Mouse (Mus musculus): Measurements from ENCODE around the gene Dab2.

Gene Dab2

GRCm38 (mm10) chr15:6299554-6299953 lies at the start of gene Dab2:
TSS of gene Dab2 (plus strand) at chr15:6299788.
- DNase-seq (ENCODE audit: low spot score in 2 of 2), result no peak

DNA sequence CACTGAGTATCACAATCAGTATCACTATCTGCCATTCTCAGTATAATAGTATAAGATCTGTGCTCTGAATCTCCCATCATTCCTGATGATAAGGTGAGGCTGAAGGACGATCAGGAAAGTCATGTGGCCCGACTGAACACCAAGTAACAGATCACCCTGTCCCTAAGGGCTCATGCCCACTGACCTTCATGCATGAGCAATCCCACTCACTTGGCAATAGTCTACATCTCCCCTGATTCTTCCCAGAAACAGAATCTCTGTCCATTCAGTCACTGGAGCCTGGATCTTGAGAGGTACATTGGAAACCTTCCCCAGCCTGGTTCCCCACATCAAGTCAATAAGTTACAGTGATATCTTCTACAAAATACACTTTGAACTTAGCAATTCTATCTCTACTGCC lies 46.1 kb upstream of the Dab2 start:
- DNase-seq (ENCODE audit: low spot score in 2 of 2), result no peak

GRCm38 (mm10) chr15:6254383-6254782 lies 45.2 kb upstream of the Dab2 start:
- DNase-seq (ENCODE audit: low spot score in 2 of 2), result no peak

- no peak for DNase-seq (ENCODE audit: low spot score in 2 of 2)
These were observed 42.5 kb upstream of the Dab2 start for GRCm38 (mm10) chr15:6257049-6257448.

GRCm38 (mm10) chr15:6259957-6260740 lies 39.4 kb upstream of the Dab2 start:
- DNase-seq (ENCODE audit: low spot score in 2 of 2), result no peak

GRCm38 (mm10) chr15:6260741-6261430 lies 38.7 kb upstream of the Dab2 start:
- no peak for DNase-seq (ENCODE audit: low spot score in 2 of 2)

- DNase-seq (ENCODE audit: low spot score in 2 of 2), result no peak
These were observed 32.3 kb upstream of the Dab2 start for GRCm38 (mm10) chr15:6267147-6267758.

- no peak for DNase-seq (ENCODE audit: low spot score in 2 of 2)
These were observed 20.8 kb upstream of the Dab2 start for GRCm38 (mm10) chr15:6278606-6279468.

- DNase-seq (ENCODE audit: low spot score in 2 of 2), result no peak
These were observed 19.6 kb upstream of the Dab2 start for GRCm38 (mm10) chr15:6280021-6280451.

DNA sequence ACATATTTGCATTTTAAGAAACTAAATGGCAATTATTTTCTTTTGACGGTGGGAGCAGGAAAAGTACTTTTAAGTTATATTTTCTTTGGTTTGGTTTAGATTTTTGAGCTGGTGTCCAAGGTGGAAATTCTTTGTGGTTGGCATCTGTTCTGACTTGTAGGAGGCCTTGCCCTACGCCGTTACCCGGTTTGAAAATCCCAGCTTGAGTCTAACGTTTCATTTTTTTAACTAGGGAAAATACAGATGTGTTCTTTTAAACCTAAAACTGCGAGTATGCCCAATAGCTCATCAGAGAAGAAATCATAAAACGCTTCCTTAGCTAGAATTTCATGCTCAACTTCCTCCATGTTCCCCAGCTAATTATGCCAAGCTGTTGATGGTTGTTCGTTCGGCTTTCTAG lies 16.3 kb upstream of the Dab2 start:
- no peak for DNase-seq (ENCODE audit: low spot score in 2 of 2)

- DNase-seq (ENCODE audit: low spot score in 2 of 2), result no peak
These were observed 3.5 kb upstream of the Dab2 start for GRCm38 (mm10) chr15:6296071-6296470.

DNA sequence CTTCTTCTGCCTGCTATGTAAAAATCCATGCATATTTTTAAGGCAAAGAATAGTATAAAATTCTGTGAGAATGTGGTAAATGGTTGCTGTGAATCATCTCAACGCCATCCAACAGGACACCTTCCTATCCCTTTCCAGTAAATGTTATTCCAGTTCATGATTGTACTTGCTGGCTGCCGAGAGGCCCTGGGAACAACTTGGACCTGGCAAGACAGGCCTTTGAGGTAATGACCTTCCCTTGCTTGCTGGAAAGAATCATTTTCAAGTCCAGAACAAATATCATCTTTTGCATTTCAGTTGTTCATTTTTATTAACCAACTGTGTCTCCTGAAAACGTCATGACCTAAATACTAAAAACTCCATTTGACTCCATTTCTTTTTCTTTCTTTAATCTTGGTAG lies 862 bp upstream of the Dab2 start:
- DNase-seq (ENCODE audit: low spot score in 2 of 2), result no peak

DNA sequence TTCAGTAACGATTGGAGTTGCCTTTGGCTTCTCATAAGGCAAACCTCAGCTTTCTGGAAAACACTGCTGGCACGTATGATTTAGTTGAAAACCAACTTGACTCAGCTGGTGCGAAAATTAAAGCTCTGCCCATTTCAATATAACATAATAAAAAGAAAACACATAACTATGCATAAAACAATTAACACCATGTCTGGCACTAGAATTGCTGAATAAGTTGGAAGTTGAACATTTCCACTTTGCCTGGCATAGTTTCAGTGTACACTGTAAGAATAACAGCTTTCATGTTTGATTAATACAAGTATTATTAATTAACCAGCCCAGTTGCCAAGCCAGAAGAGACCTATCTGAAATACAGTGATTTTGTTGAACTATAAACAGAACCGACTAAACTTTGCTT lies 2.6 kb downstream of the Dab2 start:
- DNase-seq (ENCODE audit: low spot score in 2 of 2), result no peak

- no peak for DNase-seq (ENCODE audit: low spot score in 2 of 2)
These were observed 4.2 kb downstream of the Dab2 start for GRCm38 (mm10) chr15:6303822-6304221.

DNA sequence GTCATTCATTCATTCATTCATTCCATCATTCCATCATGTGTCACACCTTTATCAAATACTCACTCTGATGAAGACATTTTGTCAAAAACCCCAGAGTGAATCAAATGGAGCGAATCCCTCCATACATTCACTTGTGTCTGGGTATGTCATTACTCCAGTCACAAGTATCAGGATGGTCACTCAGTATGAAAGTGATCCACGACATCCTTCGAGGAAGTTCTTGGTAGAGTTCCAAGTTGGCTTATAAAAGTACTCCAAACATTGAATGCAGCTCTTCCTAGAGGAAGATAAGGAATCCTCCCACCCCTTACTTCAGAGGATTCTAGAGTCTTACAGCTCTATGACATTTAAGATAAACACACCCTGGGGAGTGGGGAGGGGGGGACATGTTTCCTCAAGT lies 10.0 kb downstream of the Dab2 start:
- no peak for DNase-seq (ENCODE audit: low spot score in 2 of 2)

DNA sequence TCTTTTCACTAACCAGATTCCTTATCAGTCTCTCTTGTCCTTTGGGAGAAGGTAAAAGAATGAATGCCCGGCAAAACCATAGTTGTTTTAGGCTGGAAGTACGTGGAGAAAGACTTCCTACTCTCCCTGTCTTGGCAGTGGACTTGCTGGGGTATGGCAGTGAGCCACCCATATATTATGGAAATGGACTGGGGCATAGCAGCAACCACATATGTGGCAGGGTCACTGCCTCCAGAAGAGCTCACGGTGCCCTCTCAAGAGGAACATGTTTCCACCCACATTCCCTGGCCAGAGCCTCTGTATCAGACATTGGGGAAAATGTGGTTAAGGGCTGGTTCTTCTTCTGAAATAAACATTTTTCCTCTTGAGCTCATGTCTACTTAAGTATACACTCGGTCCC lies 10.8 kb downstream of the Dab2 start:
- no peak for DNase-seq (ENCODE audit: low spot score in 2 of 2)

DNA sequence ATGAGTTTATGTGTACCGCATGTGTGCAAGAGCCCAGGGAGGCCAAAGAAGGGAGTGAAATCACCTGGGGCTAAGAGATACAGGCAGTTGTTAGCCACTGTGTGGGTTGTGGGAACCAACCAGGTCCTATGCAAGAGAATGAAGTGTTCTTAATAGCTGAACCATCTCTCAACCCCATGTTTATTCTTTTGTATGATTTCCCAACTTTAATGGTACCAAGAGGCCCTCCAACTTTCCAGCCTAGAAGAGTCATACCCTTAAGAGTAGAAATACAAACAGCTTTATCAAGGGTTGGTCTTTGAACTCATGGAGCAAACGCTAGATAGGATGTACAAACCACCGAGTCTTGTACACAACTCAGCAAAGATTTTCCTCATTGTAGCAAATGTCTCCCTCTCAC lies 12.8 kb downstream of the Dab2 start:
- DNase-seq (ENCODE audit: low spot score in 2 of 2), result no peak

GRCm38 (mm10) chr15:6319352-6319751 lies 19.8 kb downstream of the Dab2 start:
- DNase-seq (ENCODE audit: low spot score in 2 of 2), result no peak

DNA sequence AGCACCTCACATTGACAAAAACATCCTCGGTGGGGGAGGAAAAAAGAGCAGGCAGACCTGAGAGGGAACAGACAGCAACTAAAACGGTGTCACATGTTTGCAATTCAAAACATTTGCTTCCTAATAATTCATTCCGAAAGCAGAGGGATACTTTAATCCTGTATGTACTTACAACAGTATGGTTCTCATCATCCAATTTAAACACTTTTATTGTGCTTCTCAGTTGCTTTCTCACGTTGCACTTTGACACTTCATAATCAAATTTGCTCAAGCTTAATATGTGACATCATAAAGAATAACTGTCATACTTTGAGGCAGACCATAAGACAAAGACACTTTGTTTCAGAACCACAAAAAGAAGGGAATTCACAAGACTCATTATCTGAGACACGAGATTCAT lies 20.9 kb downstream of the Dab2 start:
- DNase-seq (ENCODE audit: low spot score in 2 of 2), result no peak

GRCm38 (mm10) chr15:6321263-6321662 lies 21.7 kb downstream of the Dab2 start:
- DNase-seq (ENCODE audit: low spot score in 2 of 2), result no peak

DNA sequence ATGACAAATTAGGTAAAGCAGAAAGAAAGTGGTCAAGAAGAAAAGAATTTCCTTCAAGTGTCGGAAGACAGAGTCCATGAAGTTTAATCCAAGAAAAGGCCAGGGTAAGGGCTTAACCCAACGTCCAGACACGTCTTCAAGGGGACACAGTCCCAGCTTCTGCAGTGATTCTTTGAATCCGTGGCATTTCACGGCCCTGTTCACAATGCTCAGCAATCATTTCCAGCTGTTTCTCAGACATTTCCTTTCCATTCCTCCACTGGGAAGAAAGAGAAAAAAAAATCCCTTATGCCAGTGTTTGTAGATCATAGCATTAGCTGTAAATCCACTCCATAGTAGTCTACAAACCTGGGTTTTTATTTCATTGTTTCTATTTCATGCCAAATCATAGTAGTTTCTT lies 22.7 kb downstream of the Dab2 start:
- no peak for DNase-seq (ENCODE audit: low spot score in 2 of 2)

DNA sequence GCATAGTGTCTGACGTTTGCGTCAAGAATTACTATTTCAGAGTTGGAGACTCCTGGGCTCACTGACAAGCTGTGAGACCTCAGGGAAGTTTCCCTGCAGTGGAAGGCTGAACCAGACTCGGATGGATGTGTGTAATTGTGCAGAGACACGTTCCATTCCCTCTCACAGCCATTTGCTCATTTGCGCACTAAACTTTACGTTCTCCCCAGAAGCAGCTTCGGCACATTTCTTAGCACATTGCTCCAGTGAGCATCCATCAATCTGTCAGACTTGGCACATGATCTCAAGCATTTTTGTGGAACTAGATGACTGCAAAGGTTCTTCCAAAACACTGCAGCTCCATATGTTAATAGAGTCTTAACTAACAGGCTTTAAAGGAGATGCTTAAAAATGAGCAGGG lies 24.0 kb downstream of the Dab2 start:
- DNase-seq (ENCODE audit: low spot score in 2 of 2), result no peak

Data from spleen, postnatal 14 days (tissue).